Mouse (Mus musculus) forebrain, embryonic 11.5 days (tissue): Measurements from ENCODE around the gene Gatd1. TPM values are rescaled to one million over a fixed set of nuclear protein-coding genes. Genes with fewer than 3 reads are reported as not detected.

Experiments used
- ATAC-seq: fragments of 200-750 bp; cut with Nextera tagmentation; replicated peaks from 2 replicates; pipeline ENCODE4 v1.8.0; 2017; ENCODE audit warnings: moderate TSS enrichment; ENCODE audit not compliant: low FRiP score
- DNase-seq: peaks from one replicate; pipeline ENCODE4 v3.0.0-alpha.2; 2017; ENCODE audit warnings: low spot score
- H3K27ac ChIP-seq: fragments of 300-500 bp; sonication (generic); 2 replicates; pipeline ENCODE4 v1.5.1; 2014; ENCODE audit warnings: low read depth, low read length
- H3K27me3 ChIP-seq: fragments of 300-500 bp; sonication (generic); 2 replicates; pipeline ENCODE4 v1.6.1; 2014; ENCODE audit warnings: mild to moderate bottlenecking, low read length, mixed read lengths; ENCODE audit not compliant: control insufficient read depth, insufficient read depth
- H3K36me3 ChIP-seq: fragments of 300-500 bp; sonication (generic); 2 replicates; pipeline ENCODE4 v1.6.1; 2014; ENCODE audit warnings: mild to moderate bottlenecking, low read length, moderate library complexity, mixed read lengths; ENCODE audit not compliant: control insufficient read depth, insufficient read depth
- H3K4me1 ChIP-seq: fragments of 300-500 bp; sonication (generic); replicated peaks from 2 replicates; pipeline ENCODE4 v1.6.1; 2014; ENCODE audit warnings: low read length, mixed read lengths; ENCODE audit not compliant: control insufficient read depth, insufficient read depth
- H3K4me2 ChIP-seq: fragments of 300-500 bp; sonication (generic); 2 replicates; pipeline ENCODE4 v1.6.1; 2014; ENCODE audit warnings: low read depth, mild to moderate bottlenecking, low read length, moderate library complexity, mixed read lengths; ENCODE audit not compliant: severe bottlenecking
- H3K4me3 ChIP-seq: fragments of 300-500 bp; sonication (generic); 2 replicates; pipeline ENCODE4 v1.5.1; 2014; ENCODE audit warnings: low read depth, low read length
- H3K9ac ChIP-seq: fragments of 300-500 bp; sonication (generic); 2 replicates; pipeline ENCODE4 v1.6.1; 2014; ENCODE audit warnings: low read length
- H3K9me3 ChIP-seq: fragments of 300-500 bp; sonication (generic); 2 replicates; pipeline ENCODE4 v1.6.1; 2016; ENCODE audit warnings: low read length, mixed read lengths; ENCODE audit not compliant: control insufficient read depth
- WGBS: fragments of 180-500 bp; shearing (Covaris S2); extraction: QIAGEN DNeasy Blood & Tissue Kit; methylation state at CpG from one replicate; pipeline ENCODE4 v1.1.7; 2014; 5-methylcytosine and 5-hydroxymethylcytosine counted together
- polyA plus RNA-seq: library from polyadenylated mRNA; unstranded; fragments of >200 nt; fragmentation: Nextera tagmentation; extraction: Ambion mirVana; gene quantifications from 2 replicates; pipeline ENCODE4 v1.2.1, GENCODE M21; 2014

The Gatd1 gene
- polyA plus RNA-seq, 1 experiment from 2014 or later, result 42.9 TPM

GRCm38 (mm10) chr7:141374399-141374798, 39.5 kb downstream of the Gatd1 start:
- ATAC-seq (no peak), DNase-seq (no peak)
- Histone ChIP-seq H3K9ac (no peak overlapping the region), H3K4me3 (no peak overlapping the region), H3K27ac (no peak overlapping the region), H3K4me1 (no peaks in the 10 kb centered on the region), H3K4me2 (no peak overlapping the region), H3K27me3 (no peaks in the 10 kb centered on the region), H3K9me3 (no peaks in the 10 kb centered on the region), H3K36me3 (no peaks in the 10 kb centered on the region)

DNA sequence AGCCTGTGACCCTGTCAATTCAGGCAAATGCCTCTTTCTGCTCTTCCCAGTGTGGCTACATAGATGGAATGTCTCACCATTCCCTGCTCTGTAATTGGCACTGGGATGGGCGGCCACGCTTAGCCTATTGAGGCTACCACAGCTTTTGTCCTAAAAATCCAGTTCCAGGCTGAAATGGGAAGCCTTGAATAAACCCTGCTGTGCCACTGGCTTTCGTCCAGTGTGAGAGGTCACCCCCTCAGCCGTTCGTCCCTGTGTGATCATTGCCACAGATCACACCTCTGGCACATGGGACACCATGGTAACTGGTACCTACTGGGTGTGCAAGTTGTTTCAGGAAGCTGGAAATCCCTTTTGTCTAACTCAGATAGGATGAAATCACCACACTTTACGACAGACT, 40.3 kb downstream of the Gatd1 start:
- Histone ChIP-seq H3K36me3 (no peaks in the 10 kb centered on the region), H3K4me1 (no peaks in the 10 kb centered on the region), H3K9ac (no peak overlapping the region), H3K9me3 (no peaks in the 10 kb centered on the region), H3K27me3 (no peaks in the 10 kb centered on the region), H3K27ac (no peak overlapping the region), H3K4me3 (no peak overlapping the region), H3K4me2 (no peak overlapping the region)
- DNase-seq (no peak), ATAC-seq (no peak)
- 24% methylated on average over 6 of the region's 6 CpGs for WGBS

DNA sequence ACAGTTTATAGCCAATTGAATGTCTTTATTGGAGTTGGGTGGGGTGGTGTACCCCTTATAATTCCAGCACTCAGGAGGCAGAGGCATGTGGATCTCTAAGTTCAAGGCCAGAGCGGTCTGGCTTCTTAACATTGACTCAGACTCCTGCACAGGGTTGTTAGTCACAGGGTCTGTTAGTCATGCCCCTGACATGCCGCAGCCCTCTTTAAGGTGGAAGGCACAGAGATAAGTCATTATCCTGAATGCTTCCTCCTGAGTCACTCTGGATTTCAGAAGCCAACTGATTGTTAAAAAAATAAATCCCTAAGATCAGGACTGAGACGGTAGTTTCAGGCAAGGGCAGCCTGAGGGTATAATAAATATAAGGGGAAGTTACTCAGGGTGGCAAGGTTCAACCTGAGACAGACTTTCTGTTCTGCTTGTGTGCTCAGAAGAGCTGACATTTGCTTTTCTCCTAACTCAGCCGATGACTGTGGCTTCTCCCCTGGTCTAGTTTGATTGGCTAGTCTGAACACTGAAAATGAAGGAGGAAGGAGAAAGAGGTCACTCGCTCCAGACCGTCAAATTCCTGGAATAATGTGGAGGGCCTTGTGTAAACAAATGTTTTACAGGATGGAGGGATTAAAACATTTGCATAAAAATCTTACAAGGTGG, 41.9 kb downstream of the Gatd1 start:
- no peak for ATAC-seq
- no peak overlapping the region for H3K9ac ChIP-seq

GRCm38 (mm10) chr7:141369918-141370317, 44.0 kb downstream of the Gatd1 start:
- Histone ChIP-seq H3K4me3 (no peak overlapping the region), H3K4me2 (no peak overlapping the region), H3K27ac (no peak overlapping the region), H3K4me1 (no peaks in the 10 kb centered on the region), H3K27me3 (no peaks in the 10 kb centered on the region), H3K9me3 (no peaks in the 10 kb centered on the region), H3K36me3 (no peaks in the 10 kb centered on the region), H3K9ac (no peak overlapping the region)
- ATAC-seq (no peak), DNase-seq (no peak)
- WGBS, result 63% methylated on average over 5 of the region's 5 CpGs

More for the DNA sequence above, 41.9 kb downstream of the Gatd1 start:
- no peak overlapping the region for H3K4me2 ChIP-seq
- no peak overlapping the region for H3K4me3 ChIP-seq
- H3K27ac ChIP-seq, result no peak overlapping the region
- no peaks in the 10 kb centered on the region for H3K9me3 ChIP-seq
- no peaks in the 10 kb centered on the region for H3K36me3 ChIP-seq
- WGBS, result 77% methylated on average over 6 of the region's 6 CpGs
- no peaks in the 10 kb centered on the region for H3K27me3 ChIP-seq
- no peak for DNase-seq
- H3K4me1 ChIP-seq, result no peaks in the 10 kb centered on the region

DNA sequence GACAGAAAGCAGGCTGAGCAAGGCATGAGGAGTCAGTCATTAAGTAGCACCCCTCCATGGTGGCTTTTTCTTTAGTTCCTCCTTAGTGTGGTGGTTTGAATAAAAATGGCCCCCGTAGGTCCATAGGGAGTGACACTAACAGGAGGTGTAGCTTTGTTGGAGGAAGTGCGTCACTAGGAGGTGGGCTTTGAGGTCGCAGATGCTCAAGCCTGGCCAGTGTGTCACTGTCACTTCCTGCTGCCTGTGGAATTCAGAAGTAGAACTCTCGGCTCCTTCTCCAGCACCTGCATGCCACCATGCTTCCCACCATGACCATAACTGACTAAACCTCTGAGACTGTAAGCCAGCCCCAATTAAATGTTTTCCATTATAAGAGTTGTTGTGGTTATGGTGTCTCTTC, 46.6 kb downstream of the Gatd1 start:
- DNase-seq (no peak), ATAC-seq (no peak)
- H3K4me1 ChIP-seq, result no peaks in the 10 kb centered on the region
- H3K27ac ChIP-seq, result no peak overlapping the region
- no peaks in the 10 kb centered on the region for H3K27me3 ChIP-seq
- H3K9me3 ChIP-seq, result no peaks in the 10 kb centered on the region
- H3K4me3 ChIP-seq, result no peak overlapping the region
- WGBS, result 88% methylated on average over 4 of the region's 4 CpGs
- no peaks in the 10 kb centered on the region for H3K36me3 ChIP-seq
- H3K9ac ChIP-seq, result no peak overlapping the region
- H3K4me2 ChIP-seq, result no peak overlapping the region

DNA sequence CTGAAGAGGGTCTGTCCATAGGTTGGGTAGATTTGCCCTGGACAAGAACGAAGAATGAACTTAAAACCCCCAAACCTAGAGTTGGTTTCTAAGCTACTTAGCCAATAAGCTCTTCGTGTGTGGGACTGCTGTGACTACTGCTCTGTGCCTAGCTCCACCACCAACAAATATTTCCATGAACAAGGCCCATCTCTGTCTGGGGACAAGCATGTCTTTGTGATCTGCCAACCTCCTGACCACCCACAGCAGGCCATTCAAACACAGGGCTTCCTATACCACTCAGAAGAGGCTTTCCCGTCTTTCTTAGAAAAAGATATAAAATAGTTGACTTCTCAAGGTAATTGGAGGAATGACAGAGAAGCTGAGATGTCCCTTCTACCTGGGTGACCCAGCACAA, 48.9 kb downstream of the Gatd1 start:
- Histone ChIP-seq H3K36me3 (no peaks in the 10 kb centered on the region), H3K27me3 (peaks cover 7% of the 10 kb centered on the region), H3K9ac (no peak overlapping the region), H3K4me3 (no peak overlapping the region), H3K9me3 (no peaks in the 10 kb centered on the region), H3K4me2 (no peak overlapping the region), H3K4me1 (no peaks in the 10 kb centered on the region), H3K27ac (no peak overlapping the region)
- ATAC-seq, result no peak
- 70% methylated on average over 3 of the region's 3 CpGs for WGBS
- DNase-seq, result no peak

- Histone ChIP-seq H3K27me3 (peaks cover 7% of the 10 kb centered on the region), H3K4me2 (no peak overlapping the region)
- WGBS, result 82% methylated on average over 5 of the region's 5 CpGs
Observed at GRCm38 (mm10) chr7:141364349-141365048, 49.4 kb downstream of the Gatd1 start.

DNA sequence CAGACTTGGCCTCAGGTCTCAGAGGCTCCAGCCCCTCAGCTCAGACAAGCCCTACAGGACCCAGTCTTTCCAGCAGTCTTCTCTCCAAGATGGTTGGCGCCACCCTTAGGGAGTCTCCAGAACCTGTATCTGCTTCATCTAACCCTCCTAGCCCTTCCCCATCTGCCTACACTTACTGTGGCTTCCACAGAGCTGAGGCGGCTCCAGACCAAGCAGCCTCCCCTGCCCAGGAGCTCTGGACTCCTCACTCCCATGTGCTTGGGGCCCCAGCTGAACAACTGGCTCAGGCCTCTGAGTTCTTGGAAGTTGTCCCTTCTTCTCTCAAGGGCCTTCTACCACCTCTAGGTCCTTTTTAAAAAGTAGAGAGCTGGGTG, 50.2 kb downstream of the Gatd1 start:
- Histone ChIP-seq H3K36me3 (no peaks in the 10 kb centered on the region), H3K4me3 (no peak overlapping the region), H3K27me3 (peaks cover 7% of the 10 kb centered on the region), H3K9me3 (no peaks in the 10 kb centered on the region), H3K27ac (no peak overlapping the region), H3K4me2 (no peak overlapping the region), H3K9ac (no peak overlapping the region), H3K4me1 (no peaks in the 10 kb centered on the region)
- no peak for ATAC-seq
- DNase-seq, result no peak
- WGBS, result 63% methylated on average over 2 of the region's 2 CpGs

More at GRCm38 (mm10) chr7:141364349-141365048, 49.4 kb downstream of the Gatd1 start:
- no peaks in the 10 kb centered on the region for H3K36me3 ChIP-seq
- H3K4me1 ChIP-seq, result no peaks in the 10 kb centered on the region
- H3K4me3 ChIP-seq, result no peak overlapping the region
- ATAC-seq, result no peak
- H3K9ac ChIP-seq, result no peak overlapping the region
- no peaks in the 10 kb centered on the region for H3K9me3 ChIP-seq
- DNase-seq, result no peak
- no peak overlapping the region for H3K27ac ChIP-seq
